In the genomic region with DNA sequence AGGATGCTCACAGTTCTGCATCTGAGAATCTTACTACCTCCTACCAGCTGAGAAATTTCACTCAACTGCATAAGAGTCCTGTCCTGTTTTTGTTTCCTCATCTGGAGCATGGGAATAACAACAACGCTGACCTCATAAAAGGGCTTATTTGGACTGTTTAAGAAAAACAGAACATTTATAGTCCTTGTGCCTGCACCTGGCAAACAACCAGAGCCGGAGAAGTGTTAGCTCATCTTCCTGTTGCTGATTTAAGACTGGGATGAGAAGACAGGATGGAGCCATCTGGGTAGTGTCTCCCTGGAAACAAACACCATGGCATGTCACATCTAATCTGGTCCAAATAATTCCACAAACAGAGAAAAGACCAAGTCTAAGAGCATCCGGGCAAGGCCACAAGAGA, we compare ENCODE assay signal across 10 mouse cellular contexts. TPM values are rescaled to one million over a fixed set of nuclear protein-coding genes. Genes with fewer than 3 reads are reported as not detected.
DNase-seq lines count a peak whose midpoint lies in the region; ATAC-seq and TF ChIP-seq lines count a peak whose summit lies in the region.
"Had no signal": no experiment of that assay in that cellular context is flagged by ENCODE, and none has a peak within 500 bp of the region (broad histone marks: within the 10 kb centered on the region; RNA-seq: fewer than 3 reads in every experiment).

No protein-coding gene starts in this region.

- H3K27me3 ChIP-seq in liver, postnatal 0 days (ENCODE audit: insufficient read depth, low read length), result no peaks in the 10 kb centered on the region
- H3K27me3 ChIP-seq in liver, embryonic 11.5 days (replicated peaks; ENCODE audit: control insufficient read depth, insufficient read depth, low read length), result no peaks in the 10 kb centered on the region
- no peaks in the 10 kb centered on the region for H3K27me3 ChIP-seq in heart, embryonic 12.5 days (replicated peaks)
- no peaks in the 10 kb centered on the region for H3K27me3 ChIP-seq in kidney, postnatal 0 days (ENCODE audit: insufficient read depth, low read length)
- H3K27me3 ChIP-seq in midbrain, embryonic 10.5 days (ENCODE audit: low read depth, poor library complexity, severe bottlenecking), result no peaks in the 10 kb centered on the region
- H3K27me3 ChIP-seq in intestine, embryonic 16.5 days (replicated peaks; ENCODE audit: control insufficient read depth, insufficient read depth, low read length), result no peaks in the 10 kb centered on the region
- H3K27me3 ChIP-seq: embryonic facial prominence, embryonic 12.5 days; liver, embryonic 15.5 days; Patski had no signal

- ATAC-seq in liver, postnatal 0 days, result no peak
- ATAC-seq in liver, embryonic 11.5 days (replicated peaks; ENCODE audit: low FRiP score), result no peak
- ATAC-seq in heart, embryonic 12.5 days (ENCODE audit: insufficient number of reproducible peaks, low FRiP score), result peak; percentile 30; the same call in 1 of the 2 replicates
- ATAC-seq in kidney, postnatal 0 days (replicated peaks; ENCODE audit: low FRiP score, low read depth), result no peak
- no peak for ATAC-seq in intestine, embryonic 16.5 days
- ATAC-seq: Patski had no signal

- TF ChIP-seq EP300 in liver, postnatal 0 days (IDR thresholded peaks at IDR 0.05; ENCODE audit: low read depth), result no peak

- no peak for DNase-seq in liver, postnatal 0 days
- no peak for DNase-seq in liver, embryonic 11.5 days (ENCODE audit: low spot score)
- DNase-seq in kidney, postnatal 0 days (ENCODE audit: low spot score), result peak; percentile 25
- peak; percentile 25 for DNase-seq in skeletal muscle tissue, adult 2 months (ENCODE audit: low read depth, low spot score)
- DNase-seq in midbrain, embryonic 10.5 days (ENCODE audit: low spot score), result no peak

- H3K9me3 ChIP-seq in liver, postnatal 0 days (ENCODE audit: low read length), result no peaks in the 10 kb centered on the region
- H3K9me3 ChIP-seq in liver, embryonic 11.5 days (ENCODE audit: control insufficient read depth, low read length), result no peaks in the 10 kb centered on the region
- no peaks in the 10 kb centered on the region for H3K9me3 ChIP-seq in heart, embryonic 12.5 days (replicated peaks)
- no peaks in the 10 kb centered on the region for H3K9me3 ChIP-seq in kidney, postnatal 0 days (replicated peaks; ENCODE audit: low read length)
- no peaks in the 10 kb centered on the region for H3K9me3 ChIP-seq in midbrain, embryonic 10.5 days (replicated peaks)
- no peaks in the 10 kb centered on the region for H3K9me3 ChIP-seq in intestine, embryonic 16.5 days (ENCODE audit: control insufficient read depth, low read length)
- H3K9me3 ChIP-seq: embryonic facial prominence, embryonic 12.5 days; liver, embryonic 15.5 days had no signal

- H3K27ac ChIP-seq in liver, postnatal 0 days (ENCODE audit: low read depth), result no peak overlapping the region
- H3K27ac ChIP-seq in liver, embryonic 11.5 days (ENCODE audit: low read depth, low read length), result no peak overlapping the region
- H3K27ac ChIP-seq in heart, embryonic 12.5 days (ENCODE audit: poor library complexity, severe bottlenecking), result no peak overlapping the region
- H3K27ac ChIP-seq in kidney, postnatal 0 days, result no peak overlapping the region
- H3K27ac ChIP-seq in midbrain, embryonic 10.5 days (replicated peaks), result no peak overlapping the region
- H3K27ac ChIP-seq in intestine, embryonic 16.5 days (ENCODE audit: low read length), result no peak overlapping the region; the same call in 1 of the 2 replicates
- H3K27ac ChIP-seq: embryonic facial prominence, embryonic 12.5 days; liver, embryonic 15.5 days had no signal

- WGBS in liver, postnatal 0 days (ENCODE audit: insufficient replicate concordance), result 77% methylated on average over 3 of the region's 3 CpGs
- WGBS in liver, embryonic 11.5 days, result 72% methylated on average over 3 of the region's 3 CpGs
- 69% methylated on average over 3 of the region's 3 CpGs for WGBS in heart, embryonic 12.5 days
- WGBS in kidney, postnatal 0 days, result 58% methylated on average over 3 of the region's 3 CpGs
- WGBS in midbrain, embryonic 10.5 days, result 86% methylated on average over 3 of the region's 3 CpGs
- 56% methylated on average over 3 of the region's 3 CpGs for WGBS in intestine, embryonic 16.5 days

- no peak overlapping the region for H3K9ac ChIP-seq in liver, postnatal 0 days (replicated peaks)
- no peak overlapping the region for H3K9ac ChIP-seq in liver, embryonic 11.5 days (ENCODE audit: low read depth, low read length)
- no peak overlapping the region for H3K9ac ChIP-seq in heart, embryonic 12.5 days
- no peak overlapping the region for H3K9ac ChIP-seq in kidney, postnatal 0 days (ENCODE audit: low read depth, low read length)
- no peak overlapping the region for H3K9ac ChIP-seq in intestine, embryonic 16.5 days (ENCODE audit: low read depth, low read length)
- H3K9ac ChIP-seq: embryonic facial prominence, embryonic 12.5 days; liver, embryonic 15.5 days had no signal

- H3K4me2 ChIP-seq in liver, postnatal 0 days (ENCODE audit: low read depth, low read length), result peak overlapping the region; percentile 54
- H3K4me2 ChIP-seq in liver, embryonic 11.5 days, result no peak overlapping the region
- H3K4me2 ChIP-seq in heart, embryonic 12.5 days, result no peak overlapping the region
- no peak overlapping the region for H3K4me2 ChIP-seq in kidney, postnatal 0 days (ENCODE audit: low read length)
- H3K4me2 ChIP-seq in intestine, embryonic 16.5 days (ENCODE audit: low read depth, low read length), result no peak overlapping the region
- H3K4me2 ChIP-seq: embryonic facial prominence, embryonic 12.5 days had no signal

- H3K4me1 ChIP-seq in liver, postnatal 0 days (ENCODE audit: insufficient read depth), result peaks cover 18% of the 10 kb centered on the region
- H3K4me1 ChIP-seq in liver, embryonic 11.5 days (replicated peaks; ENCODE audit: control insufficient read depth, insufficient read depth, low read length), result no peaks in the 10 kb centered on the region
- peaks cover 5% of the 10 kb centered on the region for H3K4me1 ChIP-seq in heart, embryonic 12.5 days (replicated peaks)
- H3K4me1 ChIP-seq in kidney, postnatal 0 days (replicated peaks; ENCODE audit: insufficient read depth, low read length), result no peaks in the 10 kb centered on the region
- H3K4me1 ChIP-seq in midbrain, embryonic 10.5 days, result peaks cover 12% of the 10 kb centered on the region
- H3K4me1 ChIP-seq in intestine, embryonic 16.5 days (ENCODE audit: control insufficient read depth, insufficient read depth, low read length), result peaks cover 3% of the 10 kb centered on the region; the same call in 1 of the 2 replicates
- H3K4me1 ChIP-seq: embryonic facial prominence, embryonic 12.5 days; liver, embryonic 15.5 days had no signal

- no peak for TF ChIP-seq CTCF in liver, postnatal 0 days (IDR thresholded peaks at IDR 0.05; ENCODE audit: low read depth)
- no peak for TF ChIP-seq CTCF in kidney, postnatal 0 days (IDR thresholded peaks at IDR 0.05; ENCODE audit: low read depth)

- 0 out of 2 replicates have a peak, but pooled peaks cover 3% of the 10 kb centered on the region for H3K36me3 ChIP-seq in liver, postnatal 0 days (replicated peaks; ENCODE audit: insufficient read depth, low read length)
- H3K36me3 ChIP-seq in liver, embryonic 11.5 days (ENCODE audit: control insufficient read depth, insufficient read depth, low read length), result no peaks in the 10 kb centered on the region
- 0 out of 2 replicates have a peak, but pooled peaks cover 5% of the 10 kb centered on the region for H3K36me3 ChIP-seq in heart, embryonic 12.5 days
- H3K36me3 ChIP-seq in kidney, postnatal 0 days (ENCODE audit: insufficient read depth, low read length), result peaks cover 31% of the 10 kb centered on the region; the same call in 1 of the 2 replicates
- H3K36me3 ChIP-seq in midbrain, embryonic 10.5 days, result peaks cover 65% of the 10 kb centered on the region
- H3K36me3 ChIP-seq in intestine, embryonic 16.5 days (ENCODE audit: control insufficient read depth, insufficient read depth, low read length), result no peaks in the 10 kb centered on the region
- H3K36me3 ChIP-seq: liver, embryonic 15.5 days had no signal

- H3K4me3 ChIP-seq in liver, postnatal 0 days (ENCODE audit: low read depth, low read length), result no peak overlapping the region
- no peak overlapping the region for H3K4me3 ChIP-seq in liver, embryonic 11.5 days (ENCODE audit: low read depth, low read length)
- H3K4me3 ChIP-seq in heart, embryonic 12.5 days, result no peak overlapping the region
- H3K4me3 ChIP-seq in kidney, postnatal 0 days (replicated peaks; ENCODE audit: low read depth, low read length), result no peak overlapping the region
- no peak overlapping the region for H3K4me3 ChIP-seq in midbrain, embryonic 10.5 days
- H3K4me3 ChIP-seq in intestine, embryonic 16.5 days (ENCODE audit: low read length), result no peak overlapping the region
- H3K4me3 ChIP-seq: embryonic facial prominence, embryonic 12.5 days; liver, embryonic 15.5 days had no signal

RNA-seq across cellular contexts. Expression of a gene that starts 55.3 kb away (rescaled TPM):
- 2.7 and 2.8 TPM in 2 replicates for polyA plus RNA-seq in liver, postnatal 0 days (2015; fragmentation: Nextera tagmentation; extraction: Ambion mirVana)
- polyA plus RNA-seq in liver, embryonic 11.5 days (2014; fragmentation: Nextera tagmentation; extraction: Ambion mirVana), result 12.1 and 15.2 TPM in 2 replicates
- polyA plus RNA-seq in heart, embryonic 12.5 days (2016; fragmentation: Nextera tagmentation; extraction: Ambion mirVana), result 7.6 and 8.5 TPM in 2 replicates
- 7.4 and 8.6 TPM in 2 replicates for polyA plus RNA-seq in kidney, postnatal 0 days (2015; fragmentation: Nextera tagmentation; extraction: Ambion mirVana)
- 16.9 and 18.7 TPM in 2 replicates for polyA plus RNA-seq in midbrain, embryonic 10.5 days (2016; fragmentation: Nextera tagmentation; extraction: Ambion mirVana)
- 7.1 and 7.3 TPM in 2 replicates for polyA plus RNA-seq in intestine, embryonic 16.5 days (2015; fragmentation: Nextera tagmentation; extraction: Ambion mirVana)

Comparison
In these comparisons a context has a peak if more than half of its experiments do, and no peak if none do; other contexts are left out.
1. DNase-seq: peak in kidney, postnatal 0 days (single experiment) and skeletal muscle tissue, adult 2 months (single experiment); none in liver, postnatal 0 days (single experiment), liver, embryonic 11.5 days (single experiment) and midbrain, embryonic 10.5 days (single experiment).